Mouse (Mus musculus) heart, postnatal 0 days (tissue): ENCODE data around the gene Cela3a. TPM values are rescaled to one million over a fixed set of nuclear protein-coding genes. Genes with fewer than 3 reads are reported as not detected.

Experiments
- ATAC-seq: fragments of 200-750 bp; cut with Nextera tagmentation; 2 replicates; pipeline ENCODE4 v1.8.0; 2017; ENCODE audit warnings: low read depth, moderate number of reproducible peaks, moderate library complexity; ENCODE audit not compliant: insufficient read depth
- DNase-seq: peaks from one replicate; pipeline ENCODE4 v3.0.0-alpha.2; 2016; ENCODE audit warnings: low spot score
- H3K27ac ChIP-seq: fragments of 300-500 bp; sonication (generic); 2 replicates; pipeline ENCODE4 v1.5.1; 2014; ENCODE audit warnings: low read depth, mild to moderate bottlenecking
- H3K27me3 ChIP-seq: fragments of 300-500 bp; sonication (generic); 2 replicates; pipeline ENCODE4 v1.6.1; 2014; ENCODE audit warnings: low read length, mixed read lengths; ENCODE audit not compliant: control insufficient read depth, insufficient read depth
- H3K36me3 ChIP-seq: fragments of 300-500 bp; sonication (generic); replicated peaks from 2 replicates; pipeline ENCODE4 v1.6.1; 2014; ENCODE audit warnings: low read length, mixed read lengths; ENCODE audit not compliant: control insufficient read depth, insufficient read depth
- H3K4me1 ChIP-seq: fragments of 300-500 bp; sonication (generic); 2 replicates; pipeline ENCODE4 v1.6.1; 2014; ENCODE audit warnings: antibody characterized with exemption; ENCODE audit not compliant: control insufficient read depth, insufficient read depth
- H3K4me2 ChIP-seq: fragments of 300-500 bp; sonication (generic); 2 replicates; pipeline ENCODE4 v1.6.1; 2014; ENCODE audit warnings: low read depth, mild to moderate bottlenecking, low read length, moderate library complexity
- H3K4me3 ChIP-seq: fragments of 300-500 bp; sonication (generic); 2 replicates; pipeline ENCODE4 v1.5.1; 2014; ENCODE audit warnings: low read depth, low read length
- H3K9ac ChIP-seq: fragments of 300-500 bp; sonication (generic); replicated peaks from 2 replicates; pipeline ENCODE4 v1.6.1; 2014; ENCODE audit warnings: low read depth, low read length, mixed read lengths
- H3K9me3 ChIP-seq: fragments of 300-500 bp; sonication (generic); replicated peaks from 2 replicates; pipeline ENCODE4 v1.6.1; 2016; ENCODE audit warnings: low read length; ENCODE audit not compliant: control insufficient read depth
- CTCF ChIP-seq: IDR thresholded peaks from 2 replicates; pipeline ENCODE4 v1.5.1; 2016; ENCODE audit warnings: antibody characterized with exemption, control low read depth, low read depth
- EP300 ChIP-seq: IDR thresholded peaks from 2 replicates; pipeline ENCODE4 v1.6.1; 2016; ENCODE audit warnings: antibody characterized with exemption, low read depth
- WGBS: fragments of 180-500 bp; shearing (Covaris S2); extraction: QIAGEN DNeasy Blood & Tissue Kit; methylation state at CpG from one replicate; pipeline ENCODE4 v1.1.7; 2014; 5-methylcytosine and 5-hydroxymethylcytosine counted together
- polyA plus RNA-seq: library from polyadenylated mRNA; unstranded; fragments of >200 nt; fragmentation: Nextera tagmentation; extraction: Ambion mirVana; gene quantifications from 2 replicates; pipeline ENCODE4 v1.2.1, GENCODE M21; 2015
- total RNA-seq: library from RNA; depleted of rRNA; stranded (reverse); fragments of >200 nt; gene quantifications from 2 replicates; pipeline ENCODE4 v1.2.3, GENCODE M21; 2014; ENCODE audit warnings: low replicate concordance

Cela3a gene
- total and polyA plus RNA-seq, 2 experiments from 2014 or later = not detected

DNA sequence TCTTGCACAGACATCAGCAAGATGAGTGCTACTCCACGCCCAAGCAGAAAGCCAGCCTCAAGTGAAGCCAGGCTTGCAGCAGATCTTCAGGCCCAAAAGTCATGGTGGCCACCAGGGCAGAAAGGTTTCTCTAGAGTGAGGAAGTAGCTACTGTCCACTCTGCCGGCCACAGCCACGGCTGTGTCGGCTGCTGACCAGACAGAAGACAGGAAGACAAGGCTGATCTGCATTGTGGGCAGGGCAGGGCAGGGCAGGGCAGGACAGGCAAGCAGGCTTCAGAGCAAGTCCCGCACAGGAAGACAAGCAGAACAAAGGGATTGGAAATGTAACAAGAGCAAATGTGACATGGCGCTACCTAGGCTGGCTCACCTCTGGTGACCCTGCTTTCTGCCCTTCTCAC is 35.9 kb downstream of the Cela3a start:
- no peaks in the 10 kb centered on the region for H3K4me1 ChIP-seq
- ATAC-seq = no peak
- DNase-seq = no peak
- no peak overlapping the region for H3K9ac ChIP-seq
- H3K9me3 ChIP-seq = no peaks in the 10 kb centered on the region
- H3K4me3 ChIP-seq = no peak overlapping the region
- WGBS = 58% methylated on average over 6 of the region's 6 CpGs
- H3K36me3 ChIP-seq = no peaks in the 10 kb centered on the region
- TF ChIP-seq CTCF = no peak
- TF ChIP-seq EP300 = no peak
- H3K27ac ChIP-seq = no peak overlapping the region; the same call in 1 of the 2 replicates
- H3K27me3 ChIP-seq = no peaks in the 10 kb centered on the region
- H3K4me2 ChIP-seq = no peak overlapping the region

DNA sequence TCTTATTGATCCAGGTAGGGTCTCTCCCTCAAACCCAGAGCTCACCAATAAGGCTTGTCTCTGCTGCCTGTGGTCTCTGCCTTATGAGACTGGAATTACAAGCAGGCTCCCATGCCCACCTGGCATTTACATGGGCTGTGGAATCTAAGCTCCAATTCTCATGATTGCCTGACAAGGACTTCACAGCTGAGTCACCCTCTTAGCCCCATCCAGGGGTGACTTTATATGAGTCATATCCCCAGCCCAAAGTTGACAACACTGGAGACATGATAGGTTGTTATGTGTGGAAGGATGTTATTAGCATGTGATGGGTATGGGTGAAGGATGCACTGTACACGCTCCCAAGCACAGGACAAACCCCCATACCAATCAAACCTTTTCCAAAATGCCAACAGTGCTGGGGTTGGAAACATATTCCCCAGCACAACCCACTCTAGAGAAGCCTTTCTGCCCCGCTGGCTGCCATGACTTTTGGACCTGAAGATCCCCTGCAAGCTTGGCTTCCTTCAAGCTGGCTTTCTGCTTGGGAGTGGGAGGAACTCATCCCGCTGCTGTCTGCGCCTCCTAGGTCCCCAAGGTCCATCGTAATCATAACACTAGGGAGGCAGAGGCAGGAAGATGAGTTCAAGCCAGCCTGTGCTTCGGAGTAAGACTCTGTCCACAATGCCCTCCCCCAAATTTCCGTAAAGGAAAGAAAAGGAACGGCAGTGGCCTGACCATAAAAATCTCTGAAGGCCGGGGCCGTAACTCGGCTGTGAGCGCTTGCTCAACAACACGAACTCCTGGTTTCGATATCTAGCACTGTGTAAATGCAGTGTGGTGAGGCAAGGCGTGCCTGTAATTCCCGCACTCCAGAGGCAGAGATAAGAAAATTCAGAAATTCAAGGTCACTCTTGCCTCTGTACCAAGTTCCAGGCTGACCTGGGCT is 37.7 kb downstream of the Cela3a start:
- TF ChIP-seq CTCF = no peak; the same call in 1 of the 2 replicates
- TF ChIP-seq EP300 = no peak
- Histone ChIP-seq H3K4me2 (no peak overlapping the region), H3K9ac (no peak overlapping the region), H3K4me1 (0 out of 2 replicates have a peak, but pooled peaks cover 10% of the 10 kb centered on the region), H3K27me3 (no peaks in the 10 kb centered on the region), H3K27ac (no peak overlapping the region), H3K4me3 (no peak overlapping the region), H3K36me3 (no peaks in the 10 kb centered on the region), H3K9me3 (no peaks in the 10 kb centered on the region)
- DNase-seq (no peak), ATAC-seq (no peak)
- 55% methylated on average over 16 of the region's 16 CpGs for WGBS

DNA sequence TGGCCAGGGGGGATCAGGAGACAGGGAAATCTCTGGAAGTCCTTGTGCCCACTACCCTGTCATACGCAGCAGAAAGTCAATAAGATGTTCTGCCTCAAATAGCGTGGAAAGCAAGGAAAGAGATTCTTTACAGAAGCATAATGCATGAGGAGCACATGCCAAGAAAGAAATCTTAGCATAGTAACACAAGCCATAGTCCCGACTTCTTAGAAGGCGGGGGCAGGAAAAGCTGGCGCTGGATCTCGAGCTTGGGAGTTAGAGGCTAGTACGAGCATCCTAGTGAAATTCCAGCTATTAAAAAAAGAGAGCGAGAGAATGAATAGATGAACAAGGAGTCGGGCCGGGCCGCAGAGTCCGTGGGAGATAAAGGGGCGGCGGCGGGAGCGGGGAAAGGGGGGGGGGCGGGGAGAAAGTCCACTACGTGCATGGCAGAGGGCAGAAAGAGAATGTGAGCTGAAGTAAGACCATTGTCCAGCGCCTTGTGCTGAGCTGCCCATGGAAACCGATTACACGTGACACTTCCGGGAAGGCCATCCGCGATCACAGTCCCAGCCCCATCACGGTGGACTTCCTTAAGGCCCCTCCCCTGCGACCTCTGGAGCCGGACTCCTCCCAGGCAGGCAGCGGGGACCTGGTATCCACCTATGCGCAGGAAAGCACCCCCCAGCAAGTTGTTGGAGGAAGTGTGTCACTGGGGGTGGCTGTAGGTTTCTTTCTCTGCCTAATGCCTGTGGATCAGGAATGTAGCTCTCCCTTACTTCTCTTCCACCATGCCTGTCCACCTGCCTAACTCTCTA is 39.4 kb downstream of the Cela3a start:
- peak overlapping the region; percentile 47 for H3K9ac ChIP-seq
- H3K27me3 ChIP-seq = no peaks in the 10 kb centered on the region
- WGBS = 9% methylated on average over 28 of the region's 29 CpGs
- ATAC-seq (peak; percentile 78), DNase-seq (peak; percentile 66)
- peak overlapping the region; percentile 72 for H3K4me2 ChIP-seq
- H3K4me3 ChIP-seq = peak overlapping the region; percentile 42
- no peaks in the 10 kb centered on the region for H3K9me3 ChIP-seq
- H3K36me3 ChIP-seq = no peaks in the 10 kb centered on the region
- 0 out of 2 replicates have a peak, but pooled peaks cover 10% of the 10 kb centered on the region for H3K4me1 ChIP-seq
- TF ChIP-seq EP300 = no peak
- TF ChIP-seq CTCF = peak; percentile 5; the same call in 1 of the 2 replicates
- H3K27ac ChIP-seq = peak overlapping the region; percentile 56

DNA sequence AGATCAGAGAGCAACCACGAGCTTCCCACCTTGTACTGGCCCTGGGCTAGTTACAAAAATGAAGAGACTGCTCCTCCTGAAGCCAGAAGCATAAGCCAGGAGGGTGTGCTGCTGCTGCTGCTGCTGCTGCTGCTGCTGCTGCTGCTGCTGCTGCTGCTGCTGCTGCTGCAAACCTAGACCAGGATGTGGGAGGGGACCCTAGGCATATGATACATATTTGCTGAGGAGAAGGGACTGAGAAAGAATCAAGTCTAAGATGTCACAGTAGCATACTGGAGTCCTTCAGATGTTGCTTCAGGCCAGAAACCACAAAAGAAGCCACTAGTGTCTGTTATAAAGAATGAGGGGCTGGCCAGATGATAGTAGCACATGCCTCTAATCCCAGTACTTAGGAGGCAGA is 41.4 kb downstream of the Cela3a start:
- Histone ChIP-seq H3K4me2 (peak overlapping the region; percentile 22; the same call in 1 of the 2 replicates), H3K4me3 (no peak overlapping the region), H3K9ac (no peak overlapping the region), H3K27me3 (no peaks in the 10 kb centered on the region), H3K27ac (peak overlapping the region; percentile 81), H3K4me1 (0 out of 2 replicates have a peak, but pooled peaks cover 10% of the 10 kb centered on the region), H3K36me3 (no peaks in the 10 kb centered on the region), H3K9me3 (no peaks in the 10 kb centered on the region)
- WGBS = 12% methylated on average over 1 of the region's 1 CpGs
- ATAC-seq = no peak
- no peak for DNase-seq
- TF ChIP-seq CTCF = no peak
- TF ChIP-seq EP300 = no peak

DNA sequence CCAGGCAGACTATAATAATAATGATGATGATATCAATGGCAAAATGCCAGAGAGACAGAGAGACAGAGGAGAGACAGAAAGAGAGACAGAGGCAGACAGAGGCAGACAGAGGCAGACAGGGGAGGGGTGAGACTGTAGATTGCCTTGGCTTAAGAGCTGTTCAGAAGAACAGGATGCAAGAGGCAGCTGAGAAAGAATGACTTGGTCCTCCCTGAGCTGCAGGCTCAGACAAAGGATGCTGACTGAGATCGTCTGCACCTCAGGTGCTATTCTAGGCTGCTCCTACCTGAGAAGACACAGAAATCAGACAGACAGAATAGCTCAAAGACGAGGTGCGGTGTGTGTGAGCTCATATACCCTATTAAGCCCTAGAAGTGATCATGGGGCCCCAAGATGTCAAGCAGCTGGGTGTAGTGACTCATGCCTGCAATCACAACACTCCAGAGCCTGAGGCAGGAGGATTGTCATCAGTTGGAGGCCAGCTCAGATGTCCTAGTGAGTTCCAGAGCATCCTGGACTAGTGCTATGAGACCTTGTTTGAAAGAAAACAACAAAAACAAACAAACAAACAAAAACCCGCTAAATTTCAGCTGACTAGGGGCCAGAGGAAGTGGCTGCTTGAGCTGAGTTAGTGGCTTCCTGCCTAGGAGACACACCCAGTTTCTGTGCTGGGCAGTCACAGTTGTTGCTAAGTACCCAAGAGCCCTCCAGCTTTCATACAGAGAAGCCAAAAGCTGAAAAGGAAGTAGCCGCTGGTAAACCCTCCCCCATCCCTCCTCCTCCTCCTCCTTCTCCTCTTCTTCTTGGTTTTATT is 42.1 kb downstream of the Cela3a start:
- peak overlapping the region; percentile 22; the same call in 1 of the 2 replicates for H3K4me2 ChIP-seq
- TF ChIP-seq CTCF = no peak
- peak; percentile 66 for DNase-seq
- peak overlapping the region; percentile 81 for H3K27ac ChIP-seq
- H3K4me1 ChIP-seq = 0 out of 2 replicates have a peak, but pooled peaks cover 10% of the 10 kb centered on the region
- no peaks in the 10 kb centered on the region for H3K9me3 ChIP-seq
- no peak overlapping the region for H3K4me3 ChIP-seq
- H3K27me3 ChIP-seq = no peaks in the 10 kb centered on the region
- whole genome bisulfite sequencing = 25% methylated on average over 5 of the region's 5 CpGs
- no peak overlapping the region for H3K9ac ChIP-seq
- peak; percentile 56; the same call in 1 of the 2 replicates for ATAC-seq
- H3K36me3 ChIP-seq = no peaks in the 10 kb centered on the region
